15 mouse cellular contexts compared by ENCODE assay signal in the genomic region with DNA sequence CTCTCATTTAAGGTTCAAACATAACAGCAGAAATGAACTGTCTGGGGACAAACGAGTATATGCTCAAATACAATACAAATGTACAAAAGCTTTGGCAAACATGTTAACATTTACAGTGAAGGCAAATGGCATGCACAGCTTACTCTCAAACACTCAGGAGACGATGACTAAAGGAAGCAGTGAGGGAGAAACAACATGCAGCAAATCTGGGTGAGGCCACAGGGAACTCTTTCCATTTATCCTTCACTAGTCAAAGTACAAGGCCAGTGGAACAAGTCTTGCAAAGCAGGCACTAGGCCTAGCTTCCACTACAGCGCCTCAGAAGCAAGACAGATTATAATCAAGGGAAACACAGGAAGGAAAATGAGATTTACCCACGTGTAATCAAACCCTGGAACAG. TPM values are rescaled to one million over a fixed set of nuclear protein-coding genes. Genes with fewer than 3 reads are reported as not detected.
A peak's percentile ranks its signal among the peaks of the same experiment; 100 is the strongest.
DNase-seq lines count a peak whose midpoint lies in the region; ATAC-seq and TF ChIP-seq lines count a peak whose summit lies in the region.
"Had no signal": no experiment of that assay in that cellular context is flagged by ENCODE, and none has a peak within 500 bp of the region (broad histone marks: within the 10 kb centered on the region; RNA-seq: fewer than 3 reads in every experiment).

No protein-coding gene starts in this region.

- no peaks in the 10 kb centered on the region for H3K9me3 ChIP-seq in heart, embryonic 11.5 days (replicated peaks; ENCODE audit: control insufficient read depth, low read length)
- H3K9me3 ChIP-seq: embryonic facial prominence, embryonic 13.5 days had no signal

- TF ChIP-seq CTCF in layer of hippocampus, adult 2 months (conservative IDR thresholded peaks at IDR 0.05), result no peak
- no peak for TF ChIP-seq CTCF in small intestine, adult 2 months (IDR thresholded peaks at IDR 0.05; ENCODE audit: extremely low read depth, insufficient read length, insufficient replicate concordance, low read depth, low read length)

- 56% methylated on average over 4 of the region's 4 CpGs for WGBS in heart, embryonic 11.5 days (ENCODE audit: insufficient replicate concordance)
- WGBS in small intestine, adult 2 months, result 9% methylated on average over 4 of the region's 4 CpGs

- DNase-seq in heart, postnatal 14 days, result no peak
- no peak for DNase-seq in layer of hippocampus, adult 2 months (ENCODE audit: low spot score in 2 of 2)
- no peak for DNase-seq in layer of hippocampus, adult 9-11 months
- DNase-seq in embryo, embryonic 10.5 days (ENCODE audit: low spot score), result no peak
- no peak for DNase-seq in ovary, postnatal 36 days (ENCODE audit: low spot score)
- DNase-seq: cerebellum, adult 9-11 months; forebrain, postnatal 0 days; gastrocnemius, postnatal 25 days; thymus, postnatal 36 days had no signal

- peaks cover 21% of the 10 kb centered on the region for H3K4me1 ChIP-seq in heart, embryonic 11.5 days (ENCODE audit: control insufficient read depth, insufficient read depth, low read length)
- peaks cover 12% of the 10 kb centered on the region for H3K4me1 ChIP-seq in brown adipose tissue, adult 24 weeks (ENCODE audit: control insufficient read depth, insufficient read depth, insufficient read length, low read length)
- H3K4me1 ChIP-seq in small intestine, adult 2 months (ENCODE audit: control insufficient read depth, insufficient read depth, insufficient read length, low read length), result peaks cover 14% of the 10 kb centered on the region

- no peaks in the 10 kb centered on the region; the same call in 1 of the 2 replicates for H3K36me3 ChIP-seq in heart, embryonic 11.5 days (ENCODE audit: control insufficient read depth, insufficient read depth, low read length)
- no peaks in the 10 kb centered on the region for H3K36me3 ChIP-seq in small intestine, adult 2 months (ENCODE audit: control insufficient read depth, insufficient read depth, low read length)

- no peak for ATAC-seq in heart, embryonic 11.5 days (replicated peaks; ENCODE audit: insufficient number of reproducible peaks, low FRiP score, low TSS enrichment)
- ATAC-seq: forebrain, postnatal 0 days; midbrain, embryonic 16.5 days had no signal

- H3K4me2 ChIP-seq in heart, embryonic 11.5 days, result no peak overlapping the region
- H3K4me2 ChIP-seq: embryonic facial prominence, embryonic 13.5 days had no signal

- no peak for TF ChIP-seq POLR2A in small intestine, adult 2 months (IDR thresholded peaks at IDR 0.05; ENCODE audit: low read depth, low read length)

- peak overlapping the region; percentile 54; the same call in 1 of the 2 replicates for H3K27ac ChIP-seq in heart, embryonic 11.5 days (ENCODE audit: low read depth, low read length)
- peak overlapping the region; percentile 51; the same call in 1 of the 2 replicates for H3K27ac ChIP-seq in layer of hippocampus, adult 2 months
- peak overlapping the region; percentile 44; the same call in 1 of the 2 replicates for H3K27ac ChIP-seq in brown adipose tissue, adult 24 weeks (replicated peaks; ENCODE audit: low read depth, low read length)
- peak overlapping the region; percentile 72 for H3K27ac ChIP-seq in small intestine, adult 2 months (ENCODE audit: insufficient read depth, low read depth, low read length)
- H3K27ac ChIP-seq: embryonic facial prominence, embryonic 13.5 days; macrophage had no signal

- intact Hi-C loops in heart, postnatal 14 days (cut with DNase I), result loop anchor here (5.0 kb wide), 1 partner anchor 35 kb away; no protein-coding TSS in a partner anchor

- no peak overlapping the region for H3K4me3 ChIP-seq in heart, embryonic 11.5 days (ENCODE audit: low read depth, low read length)
- H3K4me3 ChIP-seq in layer of hippocampus, adult 2 months, result no peak overlapping the region
- no peak overlapping the region for H3K4me3 ChIP-seq in brown adipose tissue, adult 24 weeks (ENCODE audit: insufficient read depth, low read depth, low read length)
- H3K4me3 ChIP-seq in small intestine, adult 2 months (ENCODE audit: low read depth, low read length), result no peak overlapping the region
- H3K4me3 ChIP-seq: embryonic facial prominence, embryonic 13.5 days had no signal

- H3K9ac ChIP-seq in heart, embryonic 11.5 days (ENCODE audit: low read depth, low read length), result peak overlapping the region; percentile 22; the same call in 1 of the 2 replicates
- H3K9ac ChIP-seq: embryonic facial prominence, embryonic 13.5 days; forebrain, postnatal 0 days had no signal

- H3K27me3 ChIP-seq in heart, embryonic 11.5 days (ENCODE audit: control insufficient read depth, insufficient read depth, low read length), result no peaks in the 10 kb centered on the region
- H3K27me3 ChIP-seq in small intestine, adult 2 months (ENCODE audit: control insufficient read depth, insufficient read depth, low read length), result no peaks in the 10 kb centered on the region
- H3K27me3 ChIP-seq: embryonic facial prominence, embryonic 13.5 days had no signal

RNA-seq across cellular contexts. Expression of gene Zdhhc20, which starts 7.4 kb away (rescaled TPM):
- polyA plus RNA-seq in heart, embryonic 11.5 days (2014; fragmentation: Nextera tagmentation; extraction: Ambion mirVana), result 39.5 and 52.8 TPM in 2 replicates
- 10 to 100 TPM; 12.4 to 16.5 TPM for total RNA-seq in heart, postnatal 14 days (2021)
- total RNA-seq in layer of hippocampus, adult 2 months (2021), result 10 to 100 TPM; 40.0 to 41.7 TPM
- 5.1 and 11.0 TPM in 2 replicates for polyA plus RNA-seq in brown adipose tissue, adult 24 weeks (2012; ENCODE audit: insufficient read depth, insufficient read length, missing spikeins)
- polyA plus RNA-seq in small intestine, adult 2 months (2012; rRNA removed), result 0.85 and 2.0 TPM in 2 replicates

RNA-seq across cellular contexts. Expression of gene Mrpl57, which starts 56.7 kb away (rescaled TPM):
- polyA plus RNA-seq in heart, embryonic 11.5 days (2014; fragmentation: Nextera tagmentation; extraction: Ambion mirVana), result 138 and 143 TPM in 2 replicates
- 10 to 100 TPM; 65.9 to 68.9 TPM for total RNA-seq in heart, postnatal 14 days (2021)
- total RNA-seq in layer of hippocampus, adult 2 months (2021), result 10 to 100 TPM; 67.4 to 75.9 TPM
- polyA plus RNA-seq in brown adipose tissue, adult 24 weeks (2012; ENCODE audit: insufficient read depth, insufficient read length, missing spikeins), result 117 and 149 TPM in 2 replicates
- polyA plus RNA-seq in small intestine, adult 2 months (2012; rRNA removed), result 36.4 and 52.9 TPM in 2 replicates

RNA-seq across cellular contexts. Expression of gene Ska3, which starts 56.7 kb away (rescaled TPM):
- 32.6 and 34.3 TPM in 2 replicates for polyA plus RNA-seq in heart, embryonic 11.5 days (2014; fragmentation: Nextera tagmentation; extraction: Ambion mirVana)
- total RNA-seq in heart, postnatal 14 days (2021), result 1 to 10 TPM in 1 of 2 experiments, under 1 TPM in 1; 0.50 to 1.4 TPM
- 1 to 10 TPM in 1 of 2 experiments, under 1 TPM in 1; 0.97 to 1.3 TPM for total RNA-seq in layer of hippocampus, adult 2 months (2021)
- not detected in 2 replicates for polyA plus RNA-seq in brown adipose tissue, adult 24 weeks (2012; ENCODE audit: insufficient read depth, insufficient read length, missing spikeins)
- 0.17 and 0.55 TPM in 2 replicates for polyA plus RNA-seq in small intestine, adult 2 months (2012; rRNA removed)

Comparison
In these comparisons a context has a peak if more than half of its experiments do, and no peak if none do; other contexts are left out.
1. RNA of gene Ska3, which starts 56.7 kb away (polyA plus RNA-seq): 32.6 to 34.3 TPM in heart, embryonic 11.5 days; 0.17 to 0.55 TPM in small intestine, adult 2 months and not detected in brown adipose tissue, adult 24 weeks; every median in the first group is over 10 times any median in the second.
2. Peak in every context shown above with its lines, with median percentiles within 50 percentile points of each other: H3K27ac ChIP-seq.